In genomic region chr17:26571377-26571776, GRCm38 (mm10) we compare ENCODE assay signal across 10 mouse cellular contexts. TPM values are rescaled to one million over a fixed set of nuclear protein-coding genes. Genes with fewer than 3 reads are reported as not detected.
DNase-seq lines count a peak whose midpoint lies in the region; ATAC-seq lines count a peak whose summit lies in the region.
"Had no signal": no experiment of that assay in that cellular context is flagged by ENCODE, and none has a peak within 500 bp of the region (broad histone marks: within the 10 kb centered on the region; RNA-seq: fewer than 3 reads in every experiment).

No protein-coding gene starts in this region.

- ATAC-seq in kidney, embryonic 15.5 days (replicated peaks; ENCODE audit: low FRiP score), result no peak
- ATAC-seq: forebrain, embryonic 14.5 days had no signal

- no peak overlapping the region for H3K27ac ChIP-seq in kidney, embryonic 15.5 days
- H3K27ac ChIP-seq: hindbrain, embryonic 10.5 days had no signal

- peaks cover 56% of the 10 kb centered on the region for H3K36me3 ChIP-seq in kidney, embryonic 15.5 days
- H3K36me3 ChIP-seq in megakaryocyte, embryonic 14.5 days (replicated peaks; ENCODE audit: low read length), result peaks cover 65% of the 10 kb centered on the region

- 80% methylated on average over 3 of the region's 3 CpGs for WGBS in kidney, embryonic 15.5 days

- no peak overlapping the region for H3K4me2 ChIP-seq in kidney, embryonic 15.5 days

- no peaks in the 10 kb centered on the region for H3K27me3 ChIP-seq in kidney, embryonic 15.5 days
- no peaks in the 10 kb centered on the region for H3K27me3 ChIP-seq in megakaryocyte, embryonic 14.5 days (replicated peaks)

- H3K9ac ChIP-seq in kidney, embryonic 15.5 days, result no peak overlapping the region

- H3K4me1 ChIP-seq in kidney, embryonic 15.5 days, result peaks cover 26% of the 10 kb centered on the region
- H3K4me1 ChIP-seq in megakaryocyte, embryonic 14.5 days, result peaks cover 86% of the 10 kb centered on the region

- no peaks in the 10 kb centered on the region; the same call in 1 of the 2 replicates for H3K9me3 ChIP-seq in kidney, embryonic 15.5 days (replicated peaks)
- H3K9me3 ChIP-seq in megakaryocyte, embryonic 14.5 days, result peaks cover 3% of the 10 kb centered on the region; the same call in 1 of the 2 replicates
- H3K9me3 ChIP-seq: hindbrain, embryonic 10.5 days had no signal

- intact Hi-C loops in left cerebral cortex, postnatal 4 days (cut with DNase I), result no loop called here

- no peak overlapping the region for H3K4me3 ChIP-seq in kidney, embryonic 15.5 days (replicated peaks)
- peak overlapping the region; percentile 87 for H3K4me3 ChIP-seq in megakaryocyte, embryonic 14.5 days (replicated peaks)
- H3K4me3 ChIP-seq: hindbrain, embryonic 10.5 days had no signal

- peak; percentile 70 for DNase-seq in kidney, adult 9 months
- DNase-seq in adrenal gland, postnatal 10 days, result peak; percentile 87
- DNase-seq in kidney, postnatal 25 days, result peak; percentile 72 to 81
- DNase-seq in left cerebral cortex, postnatal 4 days, result no peak
- DNase-seq in gastrocnemius, postnatal 4 days (ENCODE audit: low spot score in 2 of 2), result no peak
- DNase-seq: embryo, embryonic 11 days had no signal

RNA-seq across cellular contexts. Expression of gene Dusp1, which starts 9.4 kb away (rescaled TPM):
- 23.1 and 24.8 TPM in 2 replicates for polyA plus RNA-seq in kidney, embryonic 15.5 days (2015; fragmentation: Nextera tagmentation; extraction: Ambion mirVana)
- total RNA-seq in adrenal gland, postnatal 10 days (2021), result 10 to 100 TPM; 40.3 to 89.1 TPM
- 11.6 and 65.1 TPM in 2 replicates for polyA plus RNA-seq in megakaryocyte, embryonic 14.5 days (2012; ENCODE audit: insufficient read depth, low replicate concordance)
- total RNA-seq in left cerebral cortex, postnatal 4 days (2021), result 10 to 100 TPM; 17.2 to 18.9 TPM
- total RNA-seq in gastrocnemius, postnatal 4 days (2021), result 10 to 100 TPM; 33.6 to 42.9 TPM

RNA-seq across cellular contexts. Expression of gene Ergic1, which starts 10.1 kb away (rescaled TPM):
- 124 and 131 TPM in 2 replicates for polyA plus RNA-seq in kidney, embryonic 15.5 days (2015; fragmentation: Nextera tagmentation; extraction: Ambion mirVana)
- 100 to 1,000 TPM; 137 to 143 TPM for total RNA-seq in adrenal gland, postnatal 10 days (2021)
- 21.0 and 26.5 TPM in 2 replicates for polyA plus RNA-seq in megakaryocyte, embryonic 14.5 days (2012; ENCODE audit: insufficient read depth, low replicate concordance)
- 100 to 1,000 TPM; 180 to 193 TPM for total RNA-seq in left cerebral cortex, postnatal 4 days (2021)
- 100 to 1,000 TPM; 150 to 167 TPM for total RNA-seq in gastrocnemius, postnatal 4 days (2021)

Comparison
In these comparisons a context has a peak if more than half of its experiments do, and no peak if none do; other contexts are left out.
1. DNase-seq: peak in kidney, adult 9 months (single experiment), adrenal gland, postnatal 10 days (single experiment) and kidney, postnatal 25 days (2 of 2); none in left cerebral cortex, postnatal 4 days (single experiment) and gastrocnemius, postnatal 4 days (0 of 2).